Mouse (Mus musculus) forebrain, embryonic 13.5 days (tissue): Measurements from ENCODE around the gene Setd7. TPM values are rescaled to one million over a fixed set of nuclear protein-coding genes. Genes with fewer than 3 reads are reported as not detected.

ENCODE experiments used
- ATAC-seq: fragments of 200-750 bp; cut with Nextera tagmentation; 2 replicates; pipeline ENCODE4 v1.8.0; 2017
- H3K27ac ChIP-seq: fragments of 300-500 bp; sonication (generic); 2 replicates; pipeline ENCODE4 v1.5.1; 2015; ENCODE audit warnings: inconsistent platforms, mild to moderate bottlenecking, moderate library complexity
- H3K27me3 ChIP-seq: fragments of 300-500 bp; sonication (generic); 2 replicates; pipeline ENCODE4 v1.6.1; 2015; ENCODE audit warnings: mild to moderate bottlenecking, inconsistent platforms
- H3K36me3 ChIP-seq: fragments of 300-500 bp; sonication (generic); 2 replicates; pipeline ENCODE4 v1.6.1; 2015; ENCODE audit warnings: mild to moderate bottlenecking, inconsistent platforms; ENCODE audit not compliant: poor library complexity, severe bottlenecking
- H3K4me1 ChIP-seq: fragments of 300-500 bp; sonication (generic); 2 replicates; pipeline ENCODE4 v1.6.1; 2015; ENCODE audit warnings: inconsistent platforms
- H3K4me2 ChIP-seq: fragments of 300-500 bp; sonication (generic); 2 replicates; pipeline ENCODE4 v1.6.1; 2015; ENCODE audit warnings: inconsistent platforms, mild to moderate bottlenecking, moderate library complexity
- H3K4me3 ChIP-seq: fragments of 300-500 bp; sonication (generic); 2 replicates; pipeline ENCODE4 v1.5.1; 2015; ENCODE audit warnings: mild to moderate bottlenecking, inconsistent platforms
- H3K9ac ChIP-seq: fragments of 300-500 bp; sonication (generic); 2 replicates; pipeline ENCODE4 v1.6.1; 2015; ENCODE audit warnings: mild to moderate bottlenecking, inconsistent platforms
- H3K9me3 ChIP-seq: fragments of 300-500 bp; sonication (generic); replicated peaks from 2 replicates; pipeline ENCODE4 v1.6.1; 2016; ENCODE audit warnings: inconsistent platforms
- WGBS: fragments of 180-500 bp; shearing (Covaris S2); methylation state at CpG from one replicate; pipeline ENCODE4 v1.1.7; 2015; 5-methylcytosine and 5-hydroxymethylcytosine counted together
- polyA plus RNA-seq: library from polyadenylated mRNA; unstranded; fragments of >200 nt; fragmentation: Nextera tagmentation; extraction: Ambion mirVana; gene quantifications from 2 replicates; pipeline ENCODE4 v1.2.1, GENCODE M21; 2015

Gene Setd7
- polyA plus RNA-seq, 1 experiment from 2014 or later, result 5.1 TPM

DNA sequence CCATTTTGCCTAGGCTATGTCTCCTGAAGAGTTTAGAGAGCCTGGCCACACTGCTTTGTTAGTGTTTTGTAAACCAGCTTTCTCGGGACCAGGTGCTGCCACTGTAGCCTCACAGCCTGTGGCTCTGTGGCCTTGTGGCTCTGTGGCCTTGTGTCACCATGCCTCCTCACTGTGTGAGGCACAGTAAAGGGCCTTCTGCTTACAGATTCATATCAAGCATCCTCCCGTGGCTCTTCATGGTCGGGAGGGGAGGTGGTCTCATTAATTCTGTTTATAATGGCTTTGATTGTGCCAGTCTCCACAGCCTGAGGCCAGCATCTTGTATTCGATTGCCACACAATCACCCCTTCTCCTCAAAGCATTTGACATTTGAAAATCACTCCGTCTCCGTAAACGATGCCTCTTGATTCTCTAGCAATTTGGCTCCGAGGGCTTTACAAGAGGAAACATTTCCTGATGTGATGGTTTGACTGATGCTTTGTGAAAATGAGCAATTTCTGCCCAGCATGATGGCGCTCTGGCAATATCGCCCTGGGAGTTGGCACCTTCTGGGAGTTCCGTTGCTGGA, 56.2 kb downstream of the Setd7 start:
- no peaks in the 10 kb centered on the region for H3K9me3 ChIP-seq
- no peaks in the 10 kb centered on the region for H3K36me3 ChIP-seq
- 36% methylated on average over 11 of the region's 11 CpGs for WGBS

GRCm38 (mm10) chr3:51499876-51500275, 60.8 kb downstream of the Setd7 start:
- Histone ChIP-seq H3K27ac (no peak overlapping the region), H3K9me3 (no peaks in the 10 kb centered on the region), H3K4me3 (no peak overlapping the region), H3K36me3 (peaks cover 4% of the 10 kb centered on the region; the same call in 1 of the 2 replicates), H3K4me2 (no peak overlapping the region), H3K9ac (no peak overlapping the region), H3K4me1 (peaks cover 11% of the 10 kb centered on the region), H3K27me3 (no peaks in the 10 kb centered on the region)
- no peak for ATAC-seq
- WGBS, result 94% methylated on average over 4 of the region's 4 CpGs

More for the DNA sequence above, 56.2 kb downstream of the Setd7 start:
- H3K27ac ChIP-seq, result no peak overlapping the region
- 0 out of 2 replicates have a peak, but pooled peaks have one; percentile 21 for ATAC-seq
- no peaks in the 10 kb centered on the region for H3K27me3 ChIP-seq
- H3K4me3 ChIP-seq, result no peak overlapping the region
- H3K4me2 ChIP-seq, result no peak overlapping the region
- no peak overlapping the region for H3K9ac ChIP-seq
- peaks cover 11% of the 10 kb centered on the region for H3K4me1 ChIP-seq

- H3K4me2 ChIP-seq, result no peak overlapping the region
- no peak for ATAC-seq
- no peaks in the 10 kb centered on the region for H3K4me1 ChIP-seq
- no peaks in the 10 kb centered on the region for H3K27me3 ChIP-seq
- H3K4me3 ChIP-seq, result no peak overlapping the region
- no peak overlapping the region for H3K27ac ChIP-seq
- no peak overlapping the region for H3K9ac ChIP-seq
- 81% methylated on average over 5 of the region's 5 CpGs for WGBS
- no peaks in the 10 kb centered on the region for H3K9me3 ChIP-seq
- peaks cover 10% of the 10 kb centered on the region for H3K36me3 ChIP-seq
Observed at GRCm38 (mm10) chr3:51498659-51499058, 62.0 kb downstream of the Setd7 start.

GRCm38 (mm10) chr3:51497978-51498377, 62.7 kb downstream of the Setd7 start:
- 97% methylated on average over 1 of the region's 1 CpGs for WGBS
- no peaks in the 10 kb centered on the region for H3K4me1 ChIP-seq
- H3K4me3 ChIP-seq, result no peak overlapping the region
- no peak overlapping the region for H3K27ac ChIP-seq
- H3K27me3 ChIP-seq, result no peaks in the 10 kb centered on the region
- no peaks in the 10 kb centered on the region for H3K9me3 ChIP-seq
- H3K36me3 ChIP-seq, result peaks cover 16% of the 10 kb centered on the region
- H3K4me2 ChIP-seq, result no peak overlapping the region
- no peak overlapping the region for H3K9ac ChIP-seq
- ATAC-seq, result no peak

DNA sequence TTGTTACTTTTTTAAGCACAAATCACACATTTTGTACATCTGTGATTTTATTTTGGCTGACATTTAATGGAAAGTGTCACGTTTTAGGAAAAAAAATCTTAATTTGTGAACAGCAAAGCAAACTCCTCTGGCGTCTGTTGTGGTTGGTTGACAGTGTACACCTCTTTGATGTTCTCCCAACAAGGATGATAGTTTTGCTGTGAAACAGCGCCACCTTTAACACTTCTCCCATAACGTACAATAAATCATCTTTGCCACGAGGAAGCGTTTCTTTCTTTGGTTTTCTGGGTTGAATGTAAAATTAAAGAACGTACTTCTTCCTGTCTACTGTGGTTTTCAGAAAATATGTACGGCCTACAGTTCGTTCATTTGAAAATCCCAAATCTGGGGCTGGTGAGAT, 65.0 kb downstream of the Setd7 start:
- 95% methylated on average over 9 of the region's 9 CpGs for WGBS
- Histone ChIP-seq H3K4me2 (no peak overlapping the region), H3K36me3 (peaks cover 19% of the 10 kb centered on the region), H3K4me3 (no peak overlapping the region), H3K9me3 (no peaks in the 10 kb centered on the region), H3K27me3 (no peaks in the 10 kb centered on the region), H3K4me1 (no peaks in the 10 kb centered on the region), H3K27ac (no peak overlapping the region), H3K9ac (no peak overlapping the region)
- no peak for ATAC-seq

GRCm38 (mm10) chr3:51494466-51494865, 66.2 kb downstream of the Setd7 start:
- ATAC-seq, result no peak
- H3K36me3 ChIP-seq, result peaks cover 19% of the 10 kb centered on the region
- H3K4me3 ChIP-seq, result no peak overlapping the region
- H3K4me1 ChIP-seq, result peaks cover 8% of the 10 kb centered on the region
- H3K9me3 ChIP-seq, result no peaks in the 10 kb centered on the region
- no peak overlapping the region for H3K27ac ChIP-seq
- H3K4me2 ChIP-seq, result no peak overlapping the region
- H3K27me3 ChIP-seq, result no peaks in the 10 kb centered on the region
- H3K9ac ChIP-seq, result no peak overlapping the region
- WGBS, result 87% methylated on average over 2 of the region's 2 CpGs

DNA sequence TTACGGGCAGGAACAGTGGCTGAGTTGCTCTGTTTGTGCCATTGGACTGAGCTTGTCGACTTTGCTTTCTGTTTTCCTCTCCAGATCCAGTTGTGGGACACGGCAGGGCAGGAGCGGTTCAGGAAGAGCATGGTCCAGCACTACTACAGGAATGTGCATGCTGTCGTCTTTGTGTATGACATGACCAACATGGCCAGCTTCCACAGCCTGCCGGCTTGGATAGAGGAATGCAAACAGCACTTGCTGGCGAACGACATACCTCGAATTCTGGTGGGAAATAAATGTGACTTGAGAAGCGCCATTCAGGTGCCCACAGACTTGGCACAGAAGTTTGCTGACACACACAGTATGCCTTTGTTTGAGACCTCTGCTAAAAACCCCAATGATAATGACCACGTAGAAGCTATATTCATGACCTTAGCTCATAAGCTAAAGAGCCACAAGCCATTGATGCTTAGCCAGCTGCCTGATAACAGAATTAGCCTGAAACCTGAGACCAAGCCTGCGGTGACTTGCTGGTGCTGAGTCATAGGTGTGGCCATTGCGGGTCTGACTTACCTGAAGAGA, 67.3 kb downstream of the Setd7 start:
- 94% methylated on average over 13 of the region's 13 CpGs for WGBS
- no peak overlapping the region for H3K9ac ChIP-seq
- no peaks in the 10 kb centered on the region for H3K27me3 ChIP-seq
- H3K4me1 ChIP-seq, result peaks cover 8% of the 10 kb centered on the region
- no peak overlapping the region for H3K4me2 ChIP-seq
- H3K4me3 ChIP-seq, result no peak overlapping the region
- H3K9me3 ChIP-seq, result no peaks in the 10 kb centered on the region
- H3K27ac ChIP-seq, result no peak overlapping the region
- H3K36me3 ChIP-seq, result peaks cover 19% of the 10 kb centered on the region
- no peak for ATAC-seq

DNA sequence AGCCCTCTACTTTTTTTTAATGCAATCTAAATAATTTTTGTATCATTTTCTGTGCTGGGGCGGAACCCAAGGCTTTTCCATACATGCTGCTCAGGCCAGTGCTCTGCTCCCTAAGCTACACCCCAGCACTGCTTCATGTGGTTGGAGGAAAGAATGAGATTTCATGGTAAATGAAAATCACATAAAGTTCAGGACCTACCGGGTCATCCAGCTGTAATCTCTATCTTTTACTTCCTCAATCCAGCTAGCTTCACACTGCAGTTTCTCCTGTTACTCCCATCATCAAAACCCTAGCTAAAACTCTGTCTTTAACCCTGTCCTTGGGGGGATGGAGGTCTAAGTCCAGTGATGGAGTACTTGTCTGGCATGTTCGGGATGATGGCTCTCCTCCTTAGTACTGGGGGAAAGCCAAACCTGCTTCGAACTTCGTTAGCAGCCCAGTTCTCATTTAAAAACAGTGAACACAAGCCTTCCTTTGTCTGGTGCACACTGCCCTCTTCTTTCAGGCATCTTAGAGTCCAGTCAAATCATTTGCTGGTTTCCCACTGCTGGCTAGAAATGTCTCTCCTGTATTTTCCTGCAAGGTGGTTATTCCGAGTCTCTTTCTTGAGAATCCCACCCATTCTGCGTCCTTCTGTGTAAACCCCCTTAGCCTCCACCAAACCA, 70.5 kb downstream of the Setd7 start:
- Histone ChIP-seq H3K4me1 (peaks cover 21% of the 10 kb centered on the region), H3K27ac (no peak overlapping the region), H3K9ac (no peak overlapping the region), H3K9me3 (no peaks in the 10 kb centered on the region), H3K27me3 (no peaks in the 10 kb centered on the region), H3K36me3 (peaks cover 16% of the 10 kb centered on the region), H3K4me3 (no peak overlapping the region), H3K4me2 (no peak overlapping the region)
- no peak for ATAC-seq
- 63% methylated on average over 7 of the region's 7 CpGs for WGBS

DNA sequence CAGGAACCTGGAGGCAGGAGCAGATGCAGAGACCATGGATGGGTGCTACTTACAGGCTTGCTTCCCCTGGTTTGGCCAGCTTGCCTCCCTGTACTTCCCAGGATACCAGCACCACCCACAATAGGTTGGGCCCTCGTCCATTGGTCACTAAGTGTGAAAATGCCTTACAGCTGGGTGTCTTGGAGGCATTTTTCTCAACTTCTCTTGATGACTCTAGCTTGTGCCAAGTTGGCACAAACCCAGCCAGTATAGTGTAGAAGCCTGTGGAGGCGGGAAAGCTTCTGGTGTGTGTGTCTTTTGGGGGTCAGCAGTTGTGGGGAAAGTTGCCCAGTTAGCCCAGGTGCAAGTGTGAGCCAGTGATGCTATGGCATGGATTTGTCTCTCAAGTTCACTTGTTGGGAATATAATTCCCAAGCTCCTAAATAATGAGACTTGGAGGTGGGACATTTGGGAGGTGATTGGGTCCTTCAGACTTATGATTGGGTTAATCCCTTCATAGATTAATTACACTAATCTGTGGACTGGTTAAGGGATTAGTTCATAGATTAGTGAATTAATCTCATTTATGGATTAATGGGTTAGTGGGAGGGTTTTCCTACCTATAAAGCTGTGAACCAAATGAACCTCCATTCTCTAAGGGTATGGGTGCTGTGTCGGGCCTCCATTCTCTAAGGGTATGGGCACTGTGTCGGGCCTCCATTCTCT, 74.0 kb downstream of the Setd7 start:
- no peak overlapping the region for H3K4me3 ChIP-seq
- no peaks in the 10 kb centered on the region for H3K27me3 ChIP-seq
- 83% methylated on average over 4 of the region's 4 CpGs for WGBS
- H3K9me3 ChIP-seq, result no peaks in the 10 kb centered on the region
- H3K4me1 ChIP-seq, result peaks cover 38% of the 10 kb centered on the region
- ATAC-seq, result no peak
- H3K4me2 ChIP-seq, result no peak overlapping the region
- H3K9ac ChIP-seq, result no peak overlapping the region
- no peaks in the 10 kb centered on the region for H3K36me3 ChIP-seq
- H3K27ac ChIP-seq, result no peak overlapping the region

DNA sequence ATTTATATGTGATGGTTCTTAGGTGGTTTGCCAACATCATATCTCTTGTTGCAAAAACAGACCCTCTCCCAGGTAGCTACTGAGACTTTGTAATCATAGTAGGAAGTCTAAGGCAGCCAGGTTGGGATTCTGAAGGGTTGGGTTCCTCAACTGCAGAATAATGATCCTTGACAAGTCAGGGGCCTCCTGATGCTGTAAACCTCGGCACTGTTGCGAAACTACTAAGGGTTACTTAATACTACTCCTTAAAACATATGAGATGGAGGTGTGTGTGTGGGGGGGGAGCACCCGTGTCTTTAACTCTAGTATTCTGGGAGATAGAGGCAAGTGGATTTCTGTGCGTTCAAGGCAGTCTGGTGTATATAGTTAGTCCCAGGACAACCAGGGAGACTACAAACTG, 75.3 kb downstream of the Setd7 start:
- Histone ChIP-seq H3K36me3 (no peaks in the 10 kb centered on the region), H3K4me1 (peaks cover 35% of the 10 kb centered on the region), H3K27me3 (no peaks in the 10 kb centered on the region), H3K9ac (peak overlapping the region; percentile 89; the same call in 1 of the 2 replicates), H3K9me3 (no peaks in the 10 kb centered on the region), H3K4me3 (peak overlapping the region; percentile 76), H3K27ac (no peak overlapping the region), H3K4me2 (peak overlapping the region; percentile 83)
- 81% methylated on average over 4 of the region's 4 CpGs for WGBS
- ATAC-seq, result no peak

GRCm38 (mm10) chr3:51484370-51484769, 76.3 kb downstream of the Setd7 start:
- peaks cover 30% of the 10 kb centered on the region for H3K4me1 ChIP-seq
- peak; percentile 37 for ATAC-seq
- WGBS, result under 1% methylated on average over 33 of the region's 33 CpGs
- peak overlapping the region; percentile 93 for H3K27ac ChIP-seq
- peak overlapping the region; percentile 89 for H3K9ac ChIP-seq
- H3K4me3 ChIP-seq, result peak overlapping the region; percentile 76
- H3K27me3 ChIP-seq, result no peaks in the 10 kb centered on the region
- no peaks in the 10 kb centered on the region for H3K36me3 ChIP-seq
- H3K9me3 ChIP-seq, result no peaks in the 10 kb centered on the region
- H3K4me2 ChIP-seq, result peak overlapping the region; percentile 83

GRCm38 (mm10) chr3:51483741-51484359, 76.8 kb downstream of the Setd7 start, which contains the start of gene Rab33b:
Gene Rab33b, plus strand, starts transcription at chr3:51483920.
- Histone ChIP-seq H3K27ac (peak within 1 kb of the TSS; percentile 93), H3K27me3 (no peaks in the 10 kb centered on the region), H3K4me2 (peak within 1 kb of the TSS; percentile 83), H3K9me3 (no peaks in the 10 kb centered on the region), H3K4me3 (peak within 1 kb of the TSS; percentile 76), H3K4me1 (peaks cover 30% of the 10 kb centered on the region), H3K9ac (peak within 1 kb of the TSS; percentile 89), H3K36me3 (no peaks in the 10 kb centered on the region)
- ATAC-seq, result peak; percentile 95
- WGBS, result under 1% methylated on average over 64 of the region's 70 CpGs
